Mouse (Mus musculus): Measurements from ENCODE around the gene Ttc27.

- TF ChIP-seq CTCF (IDR thresholded peaks at IDR 0.05; ENCODE audit: low read depth): no peak
- TF ChIP-seq EP300 (IDR thresholded peaks at IDR 0.05; ENCODE audit: low read depth): no peak
Measured at GRCm38 (mm10) chr17:74786198-74786734, 68.7 kb downstream of the Ttc27 start.

Measured in liver, embryonic 14.5 days (tissue).